Mouse (Mus musculus) ES-Bruce4 (cell line): ENCODE results near the gene Tctn3.

Experiments
- CTCF ChIP-seq: IDR thresholded peaks from one replicate; pipeline ENCODE4 v1.8.1; 2011; ENCODE audit warnings: low read depth, low read length
- EP300 ChIP-seq: IDR thresholded peaks from 2 replicates; pipeline ENCODE4 v1.6.1; 2011; ENCODE audit warnings: low read depth, low read length; ENCODE audit not compliant: insufficient read depth
- POLR2A ChIP-seq: IDR thresholded peaks from one replicate; pipeline ENCODE4 v1.8.1; 2011; ENCODE audit warnings: low read length; ENCODE audit not compliant: insufficient read depth

DNA sequence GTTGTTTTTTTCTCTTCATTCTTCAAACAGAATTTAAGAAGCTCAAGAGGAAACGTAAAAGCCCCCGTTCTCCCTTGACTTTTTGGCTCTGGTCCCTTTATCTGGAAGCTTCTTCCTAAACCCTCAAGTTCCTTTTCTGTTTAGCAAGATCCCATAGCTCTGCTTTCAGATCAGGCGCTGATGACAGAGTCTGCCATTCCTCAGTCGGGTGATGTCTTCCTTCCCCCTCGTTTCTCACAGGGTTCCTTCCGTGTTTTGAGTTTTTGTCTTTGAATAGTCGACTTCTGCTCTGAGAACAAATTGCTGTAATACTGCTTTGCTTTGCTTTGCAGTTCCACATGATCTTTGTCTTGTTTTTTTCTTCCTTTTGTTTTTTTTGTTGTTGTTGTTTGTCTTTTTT is 18.6 kb upstream of the Tctn3 start:
- no peak for TF ChIP-seq POLR2A
- TF ChIP-seq EP300, result no peak
- no peak for TF ChIP-seq CTCF
